Mouse (Mus musculus): Measurements from ENCODE around the gene Vsig8.

DNA sequence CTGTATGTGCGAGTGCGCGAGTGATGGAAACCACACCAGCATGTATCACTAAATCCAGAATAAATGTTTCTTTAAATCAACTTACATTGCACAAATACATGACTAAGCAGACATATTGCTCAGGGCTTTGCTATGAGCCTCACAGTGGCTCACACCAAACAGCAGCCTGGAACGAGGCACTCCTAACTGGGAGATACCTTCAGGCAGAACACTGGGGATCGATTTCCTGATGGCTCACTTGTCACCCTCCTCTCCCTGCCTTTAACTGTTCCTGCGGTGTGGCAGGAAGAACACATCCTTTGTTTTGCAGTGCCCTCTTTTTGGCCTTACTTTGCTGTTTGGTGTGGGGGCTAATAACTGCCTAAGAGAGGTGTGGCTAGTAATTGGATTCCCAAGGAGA lies 36.1 kb upstream of the Vsig8 start:
- TF ChIP-seq CTCF (IDR thresholded peaks at IDR 0.05; ENCODE audit: insufficient read depth, low read depth, low read length) (no peak), POLR2A (IDR thresholded peaks at IDR 0.05; ENCODE audit: insufficient read depth, low read depth, low read length) (no peak)

Data from olfactory bulb, adult 2 months (tissue).